Mouse (Mus musculus): ENCODE measurements at regions not wholly inside any gene's neighbourhood (a gene's known extent, or its start where the extent isn't known, plus 50 kb on each side); places are given as distances from the start of the nearest gene placed in this dataset.

DNA sequence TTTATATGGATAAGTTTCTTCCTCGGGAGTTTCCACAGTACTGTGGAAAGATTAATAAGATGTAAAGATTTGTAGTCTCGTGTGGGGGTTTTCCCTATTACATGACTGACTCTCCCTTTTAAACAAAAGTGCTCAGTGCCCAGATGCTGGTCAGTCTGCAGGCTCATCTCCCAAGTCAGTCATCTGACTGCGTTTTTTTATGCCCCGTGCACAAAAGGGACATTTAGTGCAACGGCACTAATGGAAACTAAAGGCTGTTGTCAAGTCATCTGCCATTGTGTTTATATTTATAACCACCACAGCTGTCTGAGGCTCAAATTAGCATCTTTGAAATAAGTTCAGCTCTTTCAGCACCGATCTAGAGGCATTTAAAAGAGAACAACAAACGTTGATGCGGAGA, 110.7 kb upstream of the Phyhipl start:
- TF ChIP-seq POLR2A (IDR thresholded peaks at IDR 0.05; ENCODE audit: borderline replicate concordance, extremely low read depth, insufficient read depth, insufficient read length, poor library complexity, severe bottlenecking) (no peak), CTCF (IDR thresholded peaks at IDR 0.05; ENCODE audit: borderline replicate concordance, extremely low read depth, insufficient read depth, insufficient read length) (no peak)

Data from brain, embryonic 14.5 days (tissue).